Mouse (Mus musculus) retina, postnatal 7 days (tissue): ENCODE data around the gene 2510002D24Rik.
"Not testable (repeated sequence)": the region's sequence is repeated elsewhere in the genome, so short reads cannot be mapped to it uniquely, and the experiment has no call there.

ENCODE experiments used
- DNase-seq: peaks from one replicate; pipeline ENCODE4 v3.0.0-alpha.2; 2012; ENCODE audit warnings: low read depth, low spot score

The 2510002D24Rik gene

DNA sequence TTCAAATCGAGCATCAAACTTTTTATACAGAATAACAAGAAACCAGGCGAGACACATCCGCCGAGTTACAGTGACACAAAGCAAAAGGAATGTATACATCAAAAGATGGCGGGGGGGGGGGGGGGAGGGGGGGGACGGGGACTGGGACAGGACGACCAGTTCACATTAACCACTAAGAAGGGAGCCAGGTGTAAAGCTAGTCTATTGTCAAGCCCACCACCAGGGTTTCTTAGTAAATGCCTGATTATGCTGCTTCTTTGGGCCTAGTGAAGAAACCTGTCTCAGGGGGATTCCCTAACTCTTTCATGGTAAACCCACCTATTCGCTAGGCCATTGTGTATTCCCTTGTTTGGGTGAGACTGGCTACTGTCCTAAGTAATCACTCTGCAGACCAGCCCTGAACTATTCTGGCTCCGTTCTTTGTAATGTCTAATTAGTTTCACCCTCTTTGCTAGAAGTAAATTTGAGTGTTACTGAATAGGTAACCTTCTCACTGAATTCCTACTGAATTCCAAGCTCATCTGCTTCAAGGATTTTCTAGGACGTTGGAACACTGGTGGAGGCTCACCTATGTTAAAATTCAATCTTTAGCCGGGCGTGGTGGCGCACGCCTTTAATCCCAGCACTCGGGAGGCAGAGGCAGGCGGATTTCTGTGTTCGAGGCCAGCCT lies 13.3 kb downstream of the 2510002D24Rik start:
- DNase-seq = not testable (repeated sequence)

DNA sequence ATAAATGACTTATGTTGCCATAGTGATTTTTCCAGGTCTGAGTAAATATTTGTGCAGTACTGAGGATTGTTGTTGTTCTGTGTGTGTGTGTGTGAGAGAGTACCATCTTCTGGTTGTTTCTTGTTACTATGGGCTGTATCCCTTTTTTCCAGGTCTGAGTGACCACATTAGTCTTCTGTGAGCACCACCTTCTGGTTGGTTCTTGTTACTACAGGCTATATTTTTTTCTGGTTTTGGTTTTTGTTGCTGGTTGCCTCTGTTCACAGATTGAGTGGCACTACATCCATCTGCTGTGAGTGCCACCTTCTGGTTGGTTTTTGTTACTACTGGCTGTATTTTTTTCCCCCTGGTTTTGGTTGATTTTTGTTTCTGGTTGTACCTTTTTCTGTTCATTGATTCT lies 22.2 kb downstream of the 2510002D24Rik start:
- peak; percentile 64 for DNase-seq

DNA sequence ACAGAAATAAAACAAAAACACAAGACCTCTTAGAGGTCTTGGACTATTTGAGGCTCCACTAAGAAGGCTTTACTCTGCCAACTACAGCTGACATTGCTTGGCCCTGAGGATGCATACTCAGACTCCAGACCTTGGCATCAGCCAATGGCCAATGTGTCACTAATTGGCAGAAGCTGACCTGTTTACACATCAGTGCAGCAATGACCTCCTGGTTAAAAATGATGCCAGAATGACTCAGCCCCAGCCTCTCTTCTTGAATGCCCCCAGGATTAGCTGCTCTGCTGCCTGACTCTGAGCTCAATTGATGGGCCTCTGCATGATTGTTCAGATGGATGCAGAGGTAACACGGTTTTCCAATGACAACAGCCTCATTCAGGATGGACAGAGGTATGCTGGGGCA lies 23.8 kb downstream of the 2510002D24Rik start:
- no peak for DNase-seq

DNA sequence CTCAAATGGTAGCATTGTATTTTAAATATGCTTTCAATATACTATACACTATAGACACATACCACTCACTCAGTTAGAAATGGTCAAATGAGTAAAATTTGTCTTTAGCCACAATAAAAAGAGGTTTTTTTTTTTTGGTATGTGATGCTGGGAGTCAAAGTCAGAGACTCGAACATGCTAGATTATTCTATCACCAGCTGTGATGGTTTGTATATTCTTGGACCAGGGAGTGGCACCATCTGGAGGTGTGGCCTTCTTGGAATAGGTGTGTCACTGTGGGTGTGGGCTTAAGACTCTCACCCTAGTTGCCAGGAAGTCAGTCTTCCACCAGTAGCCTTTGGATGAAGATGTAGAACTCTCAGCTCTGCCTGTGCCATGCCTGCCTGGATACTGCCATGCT lies 34.1 kb downstream of the 2510002D24Rik start:
- DNase-seq = not testable (repeated sequence)

DNA sequence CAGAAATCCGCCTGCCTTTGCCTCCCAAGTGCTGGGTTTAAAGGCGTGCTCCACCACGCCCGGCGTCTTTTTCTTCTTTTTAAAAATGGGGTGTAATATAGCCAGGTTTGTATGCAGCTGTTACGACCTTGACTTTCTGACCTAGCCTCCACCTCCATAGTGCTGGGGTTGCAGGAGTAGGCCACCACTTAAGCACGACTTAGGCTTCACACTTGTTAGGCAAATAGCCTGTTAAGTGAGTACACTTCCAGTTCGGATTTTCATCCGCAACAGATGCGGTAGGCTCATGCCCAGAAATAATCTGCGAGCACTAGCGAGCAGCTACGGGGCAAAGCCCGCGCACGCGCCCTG lies 39.7 kb downstream of the 2510002D24Rik start:
- no peak for DNase-seq

DNA sequence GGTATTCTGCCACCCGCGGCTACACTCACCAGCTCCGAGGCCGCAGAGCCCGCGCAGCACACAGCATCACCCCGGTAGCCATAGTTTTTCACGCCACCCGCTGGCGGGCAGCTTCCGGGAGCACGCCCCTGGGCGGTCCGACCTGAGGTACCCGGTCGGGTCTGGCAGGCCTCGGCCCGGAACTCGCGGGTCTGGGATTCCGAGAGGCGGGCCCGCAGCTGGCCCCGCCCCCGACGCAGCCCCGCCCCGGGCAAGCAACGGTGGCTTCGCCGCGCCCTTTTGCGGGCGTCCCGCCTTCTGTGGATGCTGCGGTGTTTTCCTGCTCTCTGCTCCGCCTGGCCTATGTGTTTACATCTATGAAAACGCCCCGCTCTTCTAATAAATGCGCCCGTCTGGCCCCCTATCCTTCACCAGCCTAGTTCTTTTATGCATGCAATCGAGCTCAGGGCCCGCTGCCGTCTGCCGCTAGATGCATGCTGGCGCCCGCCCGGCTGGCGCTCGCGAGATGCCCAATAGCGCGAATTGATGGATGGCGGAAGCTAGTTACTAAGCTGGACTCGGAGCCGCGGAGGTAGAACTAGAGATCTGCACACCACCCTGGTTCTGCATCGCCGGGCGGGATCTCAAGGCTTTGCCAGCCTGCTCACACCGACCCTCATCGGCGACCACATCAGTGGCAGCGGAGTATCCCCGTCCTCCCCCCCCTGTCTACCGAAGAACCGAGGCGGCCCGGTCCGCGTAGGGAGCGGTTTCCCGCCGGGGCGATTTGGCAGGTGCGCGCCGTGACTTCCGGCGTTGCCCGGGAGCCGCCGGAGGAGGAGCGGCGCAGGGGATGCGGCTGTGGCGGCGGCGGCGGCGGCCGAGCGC lies 40.3 kb downstream of the 2510002D24Rik start, which contains the start of the genes Mrpl40 and Hira:
Mrpl40 (minus strand) TSS at position 421 of the 867 bp plus-strand sequence.
Hira (plus strand) TSS at position 596 of the 867 bp plus-strand sequence.
- peak; percentile 82 for DNase-seq

DNA sequence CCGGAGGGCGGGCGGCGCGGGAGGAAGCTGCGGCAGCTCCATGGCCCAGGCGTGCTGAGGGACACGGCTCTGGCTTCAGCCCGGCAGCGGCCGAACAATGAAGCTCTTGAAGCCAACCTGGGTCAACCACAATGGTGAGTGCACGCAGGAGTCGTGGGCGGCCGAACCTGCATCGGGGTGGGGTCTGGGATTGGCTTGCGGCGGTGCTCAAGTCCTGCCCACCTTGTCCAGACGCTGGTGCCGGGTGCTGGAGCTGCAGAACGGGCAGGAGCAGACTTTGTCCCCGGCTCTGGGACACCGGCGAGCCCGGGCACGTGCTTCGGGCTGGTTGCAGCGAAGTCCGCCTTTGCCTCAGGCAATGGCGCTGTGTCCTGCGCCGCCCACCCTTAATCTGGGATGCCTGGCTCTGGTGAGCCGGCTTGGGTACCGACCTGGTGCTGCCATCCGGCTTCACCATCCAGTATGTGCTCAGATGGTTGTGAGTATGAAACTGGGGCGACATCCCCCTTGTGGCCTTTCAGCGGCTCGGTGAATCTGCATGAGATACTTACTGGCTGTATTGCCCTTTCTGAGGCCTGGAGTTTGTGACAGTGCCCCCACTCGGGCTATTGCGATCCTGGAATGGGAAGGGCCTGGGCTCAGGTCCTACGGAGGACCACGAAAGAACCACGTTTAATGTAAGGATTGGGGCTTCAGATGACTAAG lies 41.2 kb downstream of the 2510002D24Rik start:
- no peak for DNase-seq

DNA sequence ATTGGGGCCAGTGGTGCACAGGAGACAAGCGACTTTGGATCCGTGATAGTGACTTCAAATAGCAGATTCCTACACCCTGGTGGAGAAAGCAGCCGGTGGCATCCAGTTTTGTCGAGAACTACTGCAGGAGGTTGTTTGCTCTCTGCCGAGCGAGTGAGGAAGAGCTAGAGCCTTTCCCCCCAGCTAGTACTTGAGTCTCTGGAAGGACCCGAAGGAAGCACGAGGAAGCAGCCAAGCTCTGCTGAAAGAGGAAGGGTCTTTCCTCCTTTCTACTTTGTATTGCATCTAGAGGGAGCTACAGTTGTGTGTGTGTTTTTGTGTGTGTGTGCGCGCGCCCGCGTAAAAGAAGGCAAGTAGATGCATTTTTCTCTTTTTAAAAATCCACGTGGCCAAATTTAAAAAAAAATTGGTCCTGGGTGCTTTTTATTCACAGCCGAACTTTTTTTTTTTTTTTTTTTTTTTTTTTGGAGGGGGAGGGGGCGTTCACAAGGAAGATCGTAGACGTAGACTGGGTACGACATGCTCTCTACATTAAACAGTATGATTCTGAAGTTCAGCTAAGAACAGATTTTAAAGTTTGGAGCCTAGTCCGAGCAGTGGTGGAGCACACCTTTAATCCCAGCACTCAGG lies 41.8 kb downstream of the 2510002D24Rik start:
- DNase-seq = no peak

DNA sequence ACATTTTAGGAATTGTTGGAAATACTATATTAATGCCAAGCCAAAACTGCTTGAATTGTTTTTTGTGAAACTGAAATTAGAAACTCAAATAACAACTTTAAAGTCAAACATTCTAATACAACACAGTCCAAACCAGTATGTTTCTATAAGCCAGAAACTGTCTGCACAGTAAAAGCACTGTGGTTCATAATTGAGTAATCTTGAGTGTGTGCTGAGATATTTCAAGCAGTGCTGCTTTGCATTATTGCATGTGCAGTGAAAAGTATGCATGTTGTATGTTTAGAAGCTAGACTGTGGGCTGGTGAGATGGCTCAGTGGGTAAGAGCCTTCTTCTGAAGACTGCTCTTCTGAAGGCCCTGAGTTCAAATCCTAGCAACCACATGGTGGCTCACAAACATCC lies 47.7 kb downstream of the 2510002D24Rik start:
- no peak for DNase-seq
